ENCODE assay signal across 12 mouse cellular contexts in genomic region chr9:64504921-64505320, GRCm38 (mm10).
DNase-seq lines count a peak whose midpoint lies in the region; ATAC-seq and TF ChIP-seq lines count a peak whose summit lies in the region.
"Had no signal": no experiment of that assay in that cellular context is flagged by ENCODE, and none has a peak within 500 bp of the region (broad histone marks: within the 10 kb centered on the region; RNA-seq: fewer than 3 reads in every experiment).

No protein-coding gene starts in this region.

- no peak for TF ChIP-seq EP300 in stomach, postnatal 0 days (optimal IDR thresholded peaks at IDR 0.05)

- H3K4me3 ChIP-seq in kidney, embryonic 16.5 days (ENCODE audit: low read length), result no peak overlapping the region
- H3K4me3 ChIP-seq in stomach, postnatal 0 days (ENCODE audit: low read depth, low read length), result no peak overlapping the region
- H3K4me3 ChIP-seq: liver, embryonic 13.5 days; neural tube, embryonic 15.5 days had no signal

- no peak overlapping the region for H3K27ac ChIP-seq in kidney, embryonic 16.5 days (ENCODE audit: low read length)
- H3K27ac ChIP-seq in stomach, postnatal 0 days (replicated peaks), result no peak overlapping the region
- H3K27ac ChIP-seq: liver, embryonic 13.5 days; neural tube, embryonic 15.5 days had no signal

- H3K36me3 ChIP-seq in kidney, embryonic 16.5 days (ENCODE audit: insufficient read depth, low read length), result no peaks in the 10 kb centered on the region
- no peaks in the 10 kb centered on the region for H3K36me3 ChIP-seq in stomach, postnatal 0 days (ENCODE audit: control insufficient read depth, insufficient read depth, low read length)
- H3K36me3 ChIP-seq: liver, embryonic 13.5 days; neural tube, embryonic 15.5 days had no signal

- peaks cover 22% of the 10 kb centered on the region for H3K4me1 ChIP-seq in kidney, embryonic 16.5 days (ENCODE audit: insufficient read depth, low read length)
- H3K4me1 ChIP-seq in stomach, postnatal 0 days (replicated peaks; ENCODE audit: control insufficient read depth, insufficient read depth), result no peaks in the 10 kb centered on the region
- H3K4me1 ChIP-seq: liver, embryonic 13.5 days had no signal

- 48% methylated on average over 8 of the region's 8 CpGs for WGBS in kidney, embryonic 16.5 days
- WGBS in stomach, postnatal 0 days, result 78% methylated on average over 8 of the region's 8 CpGs

- ATAC-seq in kidney, embryonic 16.5 days (ENCODE audit: low FRiP score, low TSS enrichment), result no peak
- ATAC-seq in stomach, postnatal 0 days (ENCODE audit: low FRiP score, low TSS enrichment), result no peak

- TF ChIP-seq CTCF in stomach, postnatal 0 days (IDR thresholded peaks at IDR 0.05; ENCODE audit: low read depth), result no peak

- H3K9me3 ChIP-seq in kidney, embryonic 16.5 days (ENCODE audit: low read length), result no peaks in the 10 kb centered on the region
- H3K9me3 ChIP-seq in stomach, postnatal 0 days (ENCODE audit: control insufficient read depth, low read length), result no peaks in the 10 kb centered on the region
- H3K9me3 ChIP-seq: liver, embryonic 13.5 days; neural tube, embryonic 15.5 days had no signal

- no peak overlapping the region for H3K4me2 ChIP-seq in kidney, embryonic 16.5 days (replicated peaks; ENCODE audit: low read depth, low read length)
- no peak overlapping the region for H3K4me2 ChIP-seq in stomach, postnatal 0 days (replicated peaks; ENCODE audit: low read depth)
- H3K4me2 ChIP-seq: liver, embryonic 13.5 days; neural tube, embryonic 15.5 days had no signal

- DNase-seq in kidney, adult 11 months, result peak; percentile 33
- DNase-seq in brain, adult 2 months (ENCODE audit: low read depth, low spot score), result peak; percentile 92
- peak; percentile 89 for DNase-seq in cerebellum, adult 9-10 months
- peak; percentile 29 for DNase-seq in kidney, postnatal 14 days
- DNase-seq in right cerebral cortex, postnatal 4 days, result no peak
- DNase-seq in stomach, postnatal 0 days (ENCODE audit: low spot score), result no peak
- DNase-seq: heart, adult 11 months; heart, postnatal 4 days; liver, embryonic 13.5 days had no signal

- H3K27me3 ChIP-seq in kidney, embryonic 16.5 days (ENCODE audit: insufficient read depth, low read length), result no peaks in the 10 kb centered on the region
- no peaks in the 10 kb centered on the region for H3K27me3 ChIP-seq in stomach, postnatal 0 days (ENCODE audit: control insufficient read depth, insufficient read depth, low read length)
- H3K27me3 ChIP-seq: CH12.LX had no signal

- no peak overlapping the region for H3K9ac ChIP-seq in kidney, embryonic 16.5 days (replicated peaks; ENCODE audit: low read length)
- no peak overlapping the region for H3K9ac ChIP-seq in stomach, postnatal 0 days (ENCODE audit: low read length)
- H3K9ac ChIP-seq: liver, embryonic 13.5 days; neural tube, embryonic 15.5 days had no signal

Comparison
In these comparisons a context has a peak if more than half of its experiments do, and no peak if none do; other contexts are left out.
1. DNase-seq: peak in kidney, adult 11 months (single experiment), brain, adult 2 months (single experiment), cerebellum, adult 9-10 months (single experiment) and kidney, postnatal 14 days (single experiment); none in right cerebral cortex, postnatal 4 days (single experiment) and stomach, postnatal 0 days (single experiment).